Mouse (Mus musculus): ENCODE measurements around the gene Obsl1. TPM values are rescaled to one million over a fixed set of nuclear protein-coding genes. Genes with fewer than 3 reads are reported as not detected.
A peak's percentile ranks its signal among the peaks of the same experiment; 100 is the strongest.

Obsl1 gene
- polyA plus RNA-seq, 1 experiment from 2014 or later = 33.2 TPM

GRCm38 (mm10) chr1:75498897-75499296 is 7.4 kb downstream of the Obsl1 start:
- Histone ChIP-seq H3K9me3 (ENCODE audit: control insufficient read depth, low read length) (no peaks in the 10 kb centered on the region), H3K36me3 (ENCODE audit: control insufficient read depth, insufficient read depth, low read length) (peaks cover 20% of the 10 kb centered on the region), H3K4me3 (ENCODE audit: low read depth, low read length) (no peak overlapping the region), H3K4me1 (ENCODE audit: control insufficient read depth, insufficient read depth, low read length) (peaks cover 2% of the 10 kb centered on the region; the same call in 1 of the 2 replicates), H3K9ac (ENCODE audit: low read length) (no peak overlapping the region), H3K4me2 (no peak overlapping the region), H3K27ac (ENCODE audit: low read depth, low read length) (no peak overlapping the region), H3K27me3 (ENCODE audit: control insufficient read depth, insufficient read depth, low read length) (0 out of 2 replicates have a peak, but pooled peaks cover 2% of the 10 kb centered on the region)
- 86% methylated on average over 4 of the region's 4 CpGs for WGBS
- no peak for ATAC-seq (ENCODE audit: low FRiP score)
- DNase-seq (ENCODE audit: low spot score, missing footprints) = no peak

- Histone ChIP-seq H3K27ac (ENCODE audit: low read depth, low read length) (no peak overlapping the region), H3K27me3 (ENCODE audit: control insufficient read depth, insufficient read depth, low read length) (peaks cover 7% of the 10 kb centered on the region), H3K4me1 (ENCODE audit: control insufficient read depth, insufficient read depth, low read length) (no peaks in the 10 kb centered on the region), H3K9ac (ENCODE audit: low read length) (no peak overlapping the region), H3K4me2 (no peak overlapping the region), H3K9me3 (ENCODE audit: control insufficient read depth, low read length) (no peaks in the 10 kb centered on the region), H3K4me3 (ENCODE audit: low read depth, low read length) (no peak overlapping the region), H3K36me3 (ENCODE audit: control insufficient read depth, insufficient read depth, low read length) (peaks cover 4% of the 10 kb centered on the region; the same call in 1 of the 2 replicates)
- WGBS = 43% methylated on average over 12 of the region's 12 CpGs
- ATAC-seq (ENCODE audit: low FRiP score) (0 out of 2 replicates have a peak, but pooled peaks have one; percentile 43), DNase-seq (ENCODE audit: low spot score, missing footprints) (peak; percentile 92)
Measured at GRCm38 (mm10) chr1:75494878-75495548, 11.2 kb downstream of the Obsl1 start.

DNA sequence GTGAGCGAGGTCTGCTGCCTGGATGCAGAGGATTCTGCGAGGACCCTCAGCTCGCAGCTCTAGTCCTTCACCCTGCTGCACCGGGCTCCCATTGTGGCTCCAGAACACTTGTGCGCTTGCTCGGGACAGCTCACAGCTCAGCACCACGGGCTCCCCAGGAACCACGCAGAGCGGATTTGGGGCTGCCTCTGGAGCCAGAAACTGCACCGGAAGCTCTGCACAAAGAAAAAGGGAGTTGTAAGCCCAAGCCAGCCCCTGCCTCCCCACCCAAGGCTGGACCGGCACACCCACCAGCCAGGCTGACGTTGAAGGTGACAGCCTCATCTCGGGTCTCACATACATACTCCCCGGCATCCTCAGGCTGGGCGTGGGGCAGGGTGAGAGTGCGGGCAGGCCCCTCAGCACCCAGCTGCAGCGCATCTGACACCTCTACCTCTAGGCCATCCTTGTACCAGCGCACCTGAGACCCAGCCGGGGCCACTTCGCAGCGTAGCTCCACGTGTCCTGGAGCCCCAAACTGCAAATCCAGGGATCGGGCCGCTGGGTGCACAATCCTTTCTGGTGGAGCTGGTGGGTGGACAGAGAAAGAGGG is 13.6 kb downstream of the Obsl1 start:
- Histone ChIP-seq H3K4me2 (no peak overlapping the region), H3K9ac (ENCODE audit: low read length) (no peak overlapping the region), H3K9me3 (ENCODE audit: control insufficient read depth, low read length) (no peaks in the 10 kb centered on the region), H3K27ac (ENCODE audit: low read depth, low read length) (no peak overlapping the region), H3K4me1 (ENCODE audit: control insufficient read depth, insufficient read depth, low read length) (peaks cover 5% of the 10 kb centered on the region), H3K27me3 (ENCODE audit: control insufficient read depth, insufficient read depth, low read length) (peaks cover 17% of the 10 kb centered on the region), H3K36me3 (ENCODE audit: control insufficient read depth, insufficient read depth, low read length) (no peaks in the 10 kb centered on the region), H3K4me3 (ENCODE audit: low read depth, low read length) (no peak overlapping the region)
- no peak for DNase-seq (ENCODE audit: low spot score, missing footprints)
- ATAC-seq (ENCODE audit: low FRiP score) = no peak
- WGBS = 27% methylated on average over 24 of the region's 24 CpGs

- ATAC-seq (ENCODE audit: low FRiP score) (no peak), DNase-seq (ENCODE audit: low spot score, missing footprints) (no peak)
- Histone ChIP-seq H3K4me1 (ENCODE audit: control insufficient read depth, insufficient read depth, low read length) (peaks cover 13% of the 10 kb centered on the region), H3K9ac (ENCODE audit: low read length) (no peak overlapping the region), H3K9me3 (ENCODE audit: control insufficient read depth, low read length) (no peaks in the 10 kb centered on the region), H3K27ac (ENCODE audit: low read depth, low read length) (no peak overlapping the region), H3K36me3 (ENCODE audit: control insufficient read depth, insufficient read depth, low read length) (no peaks in the 10 kb centered on the region), H3K4me3 (ENCODE audit: low read depth, low read length) (no peak overlapping the region), H3K4me2 (no peak overlapping the region), H3K27me3 (ENCODE audit: control insufficient read depth, insufficient read depth, low read length) (peaks cover 29% of the 10 kb centered on the region)
- 82% methylated on average over 34 of the region's 34 CpGs for WGBS
Measured at GRCm38 (mm10) chr1:75490785-75491551, 15.3 kb downstream of the Obsl1 start.

- Histone ChIP-seq H3K4me3 (ENCODE audit: low read depth, low read length) (peak overlapping the region; percentile 48), H3K9ac (ENCODE audit: low read length) (peak overlapping the region; percentile 47), H3K9me3 (ENCODE audit: control insufficient read depth, low read length) (no peaks in the 10 kb centered on the region), H3K4me1 (ENCODE audit: control insufficient read depth, insufficient read depth, low read length) (peaks cover 13% of the 10 kb centered on the region), H3K4me2 (peak overlapping the region; percentile 92), H3K36me3 (ENCODE audit: control insufficient read depth, insufficient read depth, low read length) (no peaks in the 10 kb centered on the region), H3K27me3 (ENCODE audit: control insufficient read depth, insufficient read depth, low read length) (peaks cover 42% of the 10 kb centered on the region), H3K27ac (ENCODE audit: low read depth, low read length) (no peak overlapping the region)
- ATAC-seq (ENCODE audit: low FRiP score) = peak; percentile 81
- peak; percentile 97 for DNase-seq (ENCODE audit: low spot score, missing footprints)
- WGBS = under 1% methylated on average over 62 of the region's 62 CpGs
Measured at GRCm38 (mm10) chr1:75487405-75488161, 18.7 kb downstream of the Obsl1 start.

GRCm38 (mm10) chr1:75487040-75487404 is 19.2 kb downstream of the Obsl1 start:
- DNase-seq (ENCODE audit: low spot score, missing footprints) = peak; percentile 92
- peak overlapping the region; percentile 92 for H3K4me2 ChIP-seq
- ATAC-seq (ENCODE audit: low FRiP score) = 0 out of 2 replicates have a peak, but pooled peaks have one; percentile 11
- H3K9ac ChIP-seq (ENCODE audit: low read length) = peak overlapping the region; percentile 47
- H3K4me1 ChIP-seq (ENCODE audit: control insufficient read depth, insufficient read depth, low read length) = peaks cover 13% of the 10 kb centered on the region
- no peak overlapping the region for H3K27ac ChIP-seq (ENCODE audit: low read depth, low read length)
- H3K9me3 ChIP-seq (ENCODE audit: control insufficient read depth, low read length) = no peaks in the 10 kb centered on the region
- H3K36me3 ChIP-seq (ENCODE audit: control insufficient read depth, insufficient read depth, low read length) = no peaks in the 10 kb centered on the region
- under 1% methylated on average over 13 of the region's 13 CpGs for WGBS
- H3K4me3 ChIP-seq (ENCODE audit: low read depth, low read length) = peak overlapping the region; percentile 48
- H3K27me3 ChIP-seq (ENCODE audit: control insufficient read depth, insufficient read depth, low read length) = peaks cover 45% of the 10 kb centered on the region

DNA sequence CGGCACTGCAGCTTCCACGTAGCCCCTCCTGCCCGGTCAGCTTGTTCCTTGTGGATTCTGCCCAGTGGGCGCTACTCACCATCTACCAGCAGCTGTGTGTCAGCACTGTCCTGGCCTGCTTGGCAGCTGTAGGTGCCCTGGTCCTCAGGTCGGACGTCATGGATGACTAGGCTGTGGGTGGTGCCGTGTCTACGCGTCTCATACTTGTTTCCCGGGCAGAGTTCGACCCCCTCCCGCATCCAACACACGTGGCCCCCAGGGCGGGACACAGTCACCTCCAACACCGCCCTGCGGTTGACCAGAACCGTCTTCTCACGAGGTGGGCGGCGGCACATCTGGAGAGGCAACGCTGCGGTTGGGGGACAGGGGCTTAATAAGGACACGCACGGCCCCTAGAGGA is 19.7 kb downstream of the Obsl1 start:
- ATAC-seq (ENCODE audit: low FRiP score) (no peak), DNase-seq (ENCODE audit: low spot score, missing footprints) (no peak)
- Histone ChIP-seq H3K4me2 (peak overlapping the region; percentile 92), H3K4me3 (ENCODE audit: low read depth, low read length) (no peak overlapping the region), H3K9ac (ENCODE audit: low read length) (no peak overlapping the region), H3K36me3 (ENCODE audit: control insufficient read depth, insufficient read depth, low read length) (no peaks in the 10 kb centered on the region), H3K27me3 (ENCODE audit: control insufficient read depth, insufficient read depth, low read length) (peaks cover 48% of the 10 kb centered on the region), H3K9me3 (ENCODE audit: control insufficient read depth, low read length) (no peaks in the 10 kb centered on the region), H3K27ac (ENCODE audit: low read depth, low read length) (no peak overlapping the region), H3K4me1 (ENCODE audit: control insufficient read depth, insufficient read depth, low read length) (peaks cover 13% of the 10 kb centered on the region)
- WGBS = 6% methylated on average over 24 of the region's 24 CpGs

GRCm38 (mm10) chr1:75480735-75481134 is 25.5 kb downstream of the Obsl1 start:
- H3K4me3 ChIP-seq (ENCODE audit: low read depth, low read length) = 0 out of 2 replicates have a peak overlapping the region, but pooled peaks have one; percentile 62
- ATAC-seq (ENCODE audit: low FRiP score) = no peak
- no peak for DNase-seq (ENCODE audit: low spot score, missing footprints)
- 86% methylated on average over 7 of the region's 7 CpGs for WGBS
- H3K9me3 ChIP-seq (ENCODE audit: control insufficient read depth, low read length) = no peaks in the 10 kb centered on the region
- peaks cover 8% of the 10 kb centered on the region; the same call in 1 of the 2 replicates for H3K36me3 ChIP-seq (ENCODE audit: control insufficient read depth, insufficient read depth, low read length)
- H3K27me3 ChIP-seq (ENCODE audit: control insufficient read depth, insufficient read depth, low read length) = peaks cover 24% of the 10 kb centered on the region
- peaks cover 22% of the 10 kb centered on the region for H3K4me1 ChIP-seq (ENCODE audit: control insufficient read depth, insufficient read depth, low read length)
- no peak overlapping the region for H3K27ac ChIP-seq (ENCODE audit: low read depth, low read length)
- H3K9ac ChIP-seq (ENCODE audit: low read length) = no peak overlapping the region
- H3K4me2 ChIP-seq = peak overlapping the region; percentile 80

Data from midbrain, embryonic 11.5 days (tissue).